Mouse (Mus musculus) urinary bladder, adult 2 months (tissue): ENCODE results near the gene Fgb. TPM values are rescaled to one million over a fixed set of nuclear protein-coding genes. Genes with fewer than 3 reads are reported as not detected.

Experiments used
- DNase-seq: peaks from one replicate; pipeline ENCODE4 v3.0.0; 2022; ENCODE audit warnings: low spot score
- polyA plus RNA-seq: library from polyadenylated mRNA; depleted of rRNA; stranded (reverse); fragments of >200 nt; gene quantifications from 2 replicates; pipeline ENCODE4 v1.2.3, GENCODE M21; 2012; rRNA removed

Gene Fgb
- polyA plus RNA-seq: 0.01 and 0.25 TPM in 2 replicates

DNA sequence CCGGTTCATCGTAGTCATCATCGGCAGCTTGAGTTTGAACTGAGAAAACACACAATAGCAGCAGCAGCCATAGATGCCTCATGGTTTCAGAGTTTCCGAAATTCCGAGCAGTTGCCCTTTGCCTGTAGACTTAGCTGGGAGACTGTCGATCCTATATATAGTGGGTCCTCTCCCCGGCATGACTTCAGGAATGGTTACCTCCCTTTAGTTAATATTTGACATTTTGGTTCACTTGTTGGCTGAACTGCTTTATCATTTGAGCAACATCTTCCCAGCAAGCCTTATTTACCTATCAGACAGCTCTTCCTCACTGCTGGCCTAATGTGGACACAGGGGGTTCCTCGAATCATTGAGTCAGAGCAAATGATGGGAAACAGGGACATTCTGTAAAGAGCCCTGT, at the start of gene Fgb:
Gene Fgb, minus strand, starts transcription at position 184 of the 400 bp plus-strand sequence.
- no peak for DNase-seq

DNA sequence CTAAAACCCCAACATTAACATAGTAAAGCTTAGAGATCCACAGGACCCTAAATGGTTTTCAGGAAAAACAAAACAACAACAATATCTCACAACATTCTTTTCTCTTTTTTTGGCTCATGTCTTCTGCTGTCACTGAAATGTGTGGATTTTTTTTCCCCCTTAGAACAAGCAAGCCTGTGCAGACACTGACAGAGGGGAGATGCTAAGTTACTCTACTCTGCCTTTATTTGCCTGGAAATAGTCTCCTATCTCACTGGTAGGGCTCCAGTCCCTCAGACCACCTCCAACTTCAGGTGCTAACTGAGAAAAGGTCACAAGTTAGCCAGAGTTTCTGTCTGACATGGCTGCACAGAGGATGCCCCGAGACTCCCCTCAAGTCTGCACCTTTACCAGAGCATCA, 49.5 kb upstream of the Fgb start:
- no peak for DNase-seq

DNA sequence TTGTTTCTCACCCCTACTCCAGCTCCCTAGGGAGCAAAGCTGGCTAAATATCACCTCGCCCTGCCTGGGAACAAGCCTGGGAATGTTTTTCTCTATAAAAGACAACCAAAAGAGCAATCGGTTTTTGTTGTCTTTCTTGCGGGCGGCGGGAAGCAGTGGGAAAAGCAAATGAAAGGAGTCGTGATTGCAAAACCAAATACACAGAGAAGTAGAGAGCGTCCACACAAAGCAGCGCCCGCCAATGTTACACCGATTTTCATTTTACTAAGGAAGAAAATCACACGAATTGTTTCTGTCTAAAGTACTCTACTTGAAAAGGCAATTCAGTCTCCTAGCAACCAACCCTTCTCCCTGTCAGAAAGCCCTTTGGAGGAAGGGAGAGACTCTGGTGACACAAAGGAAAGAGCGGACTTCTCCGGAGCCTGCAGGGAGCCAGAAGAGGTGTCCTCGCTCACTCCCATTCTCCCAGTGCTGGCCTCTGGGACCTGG, 48.9 kb upstream of the Fgb start:
- no peak for DNase-seq

DNA sequence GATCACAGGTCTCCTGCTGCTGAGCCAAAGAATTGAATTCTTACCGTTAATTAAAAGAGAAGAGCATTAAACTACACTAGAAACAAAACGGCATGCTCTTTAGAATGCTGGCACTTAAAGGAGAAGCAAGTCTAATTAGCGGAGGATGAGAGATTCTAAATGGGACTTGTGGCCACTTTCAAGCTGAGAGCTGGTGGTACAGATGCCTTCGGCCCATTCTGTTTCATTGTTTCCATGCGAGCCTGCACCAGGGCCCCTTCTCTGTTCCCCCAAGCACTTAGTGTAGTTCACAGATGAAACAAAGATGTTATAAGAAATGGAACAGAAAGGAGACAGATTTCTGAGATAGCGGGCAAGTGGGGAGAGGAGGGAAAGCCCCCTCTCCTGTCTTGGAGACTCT, 47.9 kb upstream of the Fgb start:
- no peak for DNase-seq

DNA sequence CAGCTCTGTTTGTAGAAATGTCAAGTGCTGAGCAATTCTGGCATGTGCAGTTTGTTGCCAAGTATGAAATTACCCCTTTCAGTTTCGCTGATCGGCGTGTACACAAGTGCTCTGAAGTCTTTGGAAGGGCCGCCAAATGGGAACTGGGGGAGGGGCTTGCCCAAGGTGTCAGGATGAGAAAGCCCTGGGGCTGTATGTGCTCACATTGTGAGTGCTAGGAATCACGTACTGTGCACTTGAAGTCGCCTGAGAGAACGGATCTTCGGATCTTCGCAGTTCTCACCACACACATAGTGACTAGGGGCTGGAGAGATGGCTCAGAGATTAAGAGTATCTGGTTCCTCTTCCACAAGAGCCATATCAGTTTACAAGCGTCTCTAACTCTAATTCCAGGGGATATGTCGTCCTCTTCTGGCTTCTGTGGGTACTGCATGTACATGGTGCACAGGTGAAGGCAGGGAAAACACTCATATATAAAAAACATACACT, 30.9 kb upstream of the Fgb start:
- no peak for DNase-seq

DNA sequence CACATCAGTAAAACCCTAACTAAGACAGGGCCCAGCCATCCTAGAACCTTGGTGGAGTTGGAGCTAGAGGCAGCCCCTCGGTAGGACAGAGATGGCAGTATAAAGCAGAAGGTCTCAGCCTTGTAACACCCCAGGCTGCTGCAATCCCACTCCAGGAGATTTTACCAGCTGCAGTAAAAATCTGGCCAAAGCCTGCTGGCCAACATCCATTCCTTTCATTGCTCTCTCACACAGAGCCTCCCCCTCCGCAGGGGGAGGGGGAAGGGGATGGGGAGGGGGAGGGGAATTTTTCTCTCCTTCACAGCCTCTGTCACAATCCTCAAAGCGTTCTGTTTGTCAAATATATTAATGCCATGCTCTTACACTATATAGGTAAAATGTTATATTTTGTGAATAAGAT, 26.9 kb upstream of the Fgb start:
- DNase-seq: no peak

DNA sequence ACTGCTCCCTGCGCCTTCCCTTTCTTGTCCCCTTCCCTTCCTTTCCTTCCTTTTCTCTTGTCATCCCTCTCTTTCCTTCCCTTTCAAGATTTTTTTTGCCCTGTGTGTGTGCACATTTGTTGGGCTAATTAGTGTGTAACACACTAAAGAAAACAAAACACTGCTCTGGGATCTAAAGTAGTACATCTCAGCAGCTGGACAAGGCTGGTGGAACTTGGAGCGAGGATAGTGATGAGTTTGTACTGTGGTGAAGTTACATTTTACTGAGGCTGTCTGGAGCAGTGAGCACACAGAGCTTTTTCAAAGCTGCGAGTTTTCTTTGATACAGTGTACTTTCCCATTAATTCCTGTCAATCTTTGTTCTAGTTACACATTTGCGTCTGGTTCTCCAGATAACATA, 20.6 kb upstream of the Fgb start:
- no peak for DNase-seq

DNA sequence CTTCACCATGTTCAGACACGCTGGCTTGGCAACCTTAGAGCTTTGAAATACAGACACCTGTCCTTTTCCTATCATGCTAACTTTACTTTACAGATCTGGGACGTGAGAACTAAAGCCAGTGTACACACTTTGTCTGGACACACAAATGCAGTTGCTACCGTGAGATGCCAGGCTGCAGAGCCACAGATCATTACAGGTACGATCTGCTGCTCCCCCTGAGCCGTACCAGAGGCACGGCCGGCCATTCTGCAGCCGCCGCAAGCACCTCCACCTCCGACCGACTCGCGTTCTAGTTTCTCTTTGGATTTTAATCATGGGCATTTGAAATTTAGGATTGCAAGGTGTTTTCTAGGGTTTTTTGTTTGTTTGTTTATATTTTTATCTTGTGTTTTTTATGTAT, 19.2 kb upstream of the Fgb start:
- DNase-seq: no peak

DNA sequence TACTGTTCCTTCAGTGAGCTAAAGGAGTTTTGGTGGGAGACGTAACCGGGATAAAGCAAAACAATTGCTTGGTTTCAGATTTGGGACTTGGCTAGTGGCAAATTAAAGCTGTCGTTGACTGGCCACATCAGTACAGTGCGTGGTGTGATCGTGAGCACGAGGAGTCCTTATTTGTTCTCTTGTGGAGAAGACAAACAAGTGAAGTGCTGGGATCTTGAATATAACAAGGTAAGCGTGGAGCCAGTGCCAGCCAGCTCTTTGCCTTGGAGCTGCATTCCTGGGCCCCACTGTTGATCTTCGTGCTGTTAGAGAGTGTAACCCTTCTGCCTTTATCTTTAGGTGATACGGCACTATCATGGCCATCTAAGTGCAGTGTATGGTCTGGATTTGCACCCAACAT, 18.3 kb upstream of the Fgb start:
- no peak for DNase-seq

DNA sequence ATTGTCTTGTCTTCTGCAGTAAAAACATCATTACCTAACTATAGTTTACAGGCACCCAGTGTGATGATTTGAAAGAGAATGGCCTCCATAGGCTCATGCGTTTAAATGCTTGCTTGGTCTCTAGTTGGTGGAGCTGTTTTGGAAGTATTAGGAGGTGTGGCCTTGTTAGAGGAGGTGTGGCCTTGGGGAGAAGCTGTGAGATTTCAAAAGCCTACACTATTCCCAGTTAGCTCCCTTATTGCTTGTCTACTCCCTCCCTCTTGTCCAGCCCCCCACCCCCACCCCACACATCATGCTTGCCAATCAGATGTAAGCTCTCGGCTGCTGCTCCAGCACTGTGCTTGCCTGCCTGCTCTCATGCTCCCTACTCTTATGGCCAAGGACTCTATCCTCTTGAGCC, 7.4 kb upstream of the Fgb start:
- DNase-seq: no peak

DNA sequence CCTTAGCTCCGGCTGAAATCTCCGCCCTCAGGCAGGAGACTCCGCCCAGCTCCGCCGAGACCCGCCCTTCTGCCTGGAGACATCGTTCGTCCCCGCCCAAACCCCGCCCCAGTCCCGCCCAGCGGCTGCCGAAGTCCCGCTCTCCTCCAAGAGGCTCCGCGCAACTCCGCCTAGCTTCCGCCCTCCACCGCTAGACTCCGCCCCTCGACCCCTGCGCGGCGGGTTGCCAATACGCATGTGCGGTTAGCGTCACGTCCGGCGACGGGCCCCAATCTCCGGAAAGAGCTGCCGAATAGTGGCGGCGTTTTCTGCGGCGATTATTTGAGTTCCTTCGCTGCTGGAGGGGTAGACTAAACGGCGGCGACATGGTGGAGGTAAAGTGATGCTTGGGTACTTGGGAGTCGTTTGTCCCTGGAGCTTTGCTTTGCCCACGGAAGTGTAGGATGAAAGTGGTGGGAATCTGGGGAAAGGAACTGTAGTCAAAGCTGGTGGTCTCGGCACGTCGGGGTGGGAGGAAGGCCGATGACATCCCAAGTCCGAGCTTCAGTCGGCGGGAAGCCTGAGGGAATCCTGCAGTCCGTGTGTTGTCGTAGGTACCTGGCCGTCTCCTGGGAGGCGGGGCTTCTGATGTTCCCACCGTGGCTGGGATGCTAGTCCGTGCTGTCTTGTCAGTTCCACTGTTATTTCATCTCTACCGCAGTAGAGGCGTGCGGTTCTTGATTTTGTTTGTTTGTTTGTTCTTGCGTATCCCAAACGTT, 5.8 kb upstream of the Fgb start, which contains the start of gene Plrg1:
Gene Plrg1, plus strand, starts transcription at position 242 of the 758 bp plus-strand sequence.
- DNase-seq: peak; percentile 96

DNA sequence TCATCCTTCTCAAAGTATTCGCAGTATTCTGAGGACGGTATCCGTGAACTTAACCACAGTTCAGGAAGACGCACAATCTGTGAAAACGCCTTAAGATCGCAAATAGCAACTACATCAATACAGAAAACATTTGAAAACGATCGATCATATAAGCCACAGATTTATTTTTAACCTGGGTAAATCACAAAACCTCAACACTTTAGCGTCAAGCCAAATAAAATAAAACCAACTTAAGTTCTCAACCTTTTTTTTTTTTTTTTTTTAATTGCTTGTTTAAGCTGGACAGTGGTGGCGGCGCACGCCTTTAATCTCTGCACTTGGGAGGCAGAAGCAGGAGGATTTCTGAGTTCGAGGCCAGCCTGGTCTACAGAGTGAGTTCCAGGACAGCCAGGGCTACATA, 5.1 kb upstream of the Fgb start:
- no peak for DNase-seq

DNA sequence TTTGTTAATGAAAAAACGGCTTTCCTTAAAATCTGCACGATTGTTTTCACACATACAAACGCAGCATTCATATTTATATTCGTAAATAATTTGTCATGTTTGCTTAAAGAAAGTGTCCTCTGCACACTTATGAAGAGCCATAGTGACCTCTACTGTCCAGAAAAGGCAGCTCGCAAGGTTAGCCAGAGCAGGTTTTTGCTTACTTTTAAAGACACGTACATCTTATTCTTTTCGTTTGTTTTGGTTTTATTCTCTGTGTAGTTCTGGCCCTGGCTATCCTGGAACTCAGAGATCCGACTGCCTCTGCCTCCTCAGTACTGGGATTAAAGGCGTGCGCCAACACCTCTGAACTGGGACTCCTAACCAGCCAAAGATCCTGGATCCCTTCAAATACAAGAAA, 4.1 kb upstream of the Fgb start:
- no peak for DNase-seq

DNA sequence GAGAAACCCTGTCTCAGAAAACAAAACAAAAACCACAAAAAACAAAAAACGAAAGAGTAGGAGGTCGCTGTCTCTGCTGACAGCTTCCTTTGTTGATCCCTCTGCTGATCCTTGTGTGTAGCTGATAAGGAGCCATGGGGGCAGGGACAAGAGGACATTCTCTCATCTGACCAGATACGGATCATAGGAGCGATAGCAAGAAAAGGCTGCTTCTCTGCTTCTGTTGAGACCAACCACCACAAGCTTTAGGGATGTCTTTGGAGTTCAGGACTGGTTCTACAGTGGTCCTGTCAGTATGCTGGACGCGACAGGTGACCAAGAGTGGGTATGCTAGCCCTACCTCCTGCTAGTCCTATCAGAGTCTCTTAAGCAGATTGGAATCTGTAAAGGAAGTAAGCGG, 3.5 kb upstream of the Fgb start:
- no peak for DNase-seq

DNA sequence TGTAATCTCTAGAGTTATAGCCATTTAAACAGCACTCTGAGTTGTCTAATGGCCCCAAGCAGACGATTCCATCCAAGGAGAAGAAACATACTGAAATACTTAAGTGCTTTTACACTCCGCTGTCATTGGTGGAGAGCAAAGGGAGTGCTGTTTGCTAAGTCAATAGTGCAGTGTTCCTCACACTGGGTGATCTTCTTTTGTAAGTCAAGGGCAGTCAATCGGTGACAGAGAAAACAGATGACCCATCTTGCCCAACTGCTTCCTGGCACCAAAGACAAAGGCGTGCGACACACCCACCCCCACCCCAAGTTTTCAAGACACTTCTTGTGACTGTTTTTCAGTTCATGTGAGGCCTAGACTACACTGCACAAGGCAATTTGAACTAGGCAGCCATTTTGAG, 2.4 kb upstream of the Fgb start:
- no peak for DNase-seq

DNA sequence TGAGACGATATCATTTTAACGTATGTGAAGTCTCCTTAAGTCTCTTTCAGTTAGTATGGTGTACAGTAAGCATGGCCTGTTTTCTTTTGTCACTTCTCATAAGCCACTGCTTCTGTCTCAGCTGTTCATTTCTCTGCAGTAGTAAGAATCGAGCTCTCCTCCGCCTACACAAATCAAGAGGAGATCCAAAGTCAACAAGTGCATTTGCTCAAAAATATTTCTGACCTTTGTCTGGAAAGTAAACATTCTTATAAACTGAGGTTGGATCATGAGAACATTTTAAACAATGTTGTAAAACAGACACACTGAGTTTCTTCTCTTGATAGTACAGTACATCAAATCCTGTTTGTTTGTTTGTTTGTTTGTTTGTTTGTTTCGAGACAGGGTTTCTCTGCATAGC, 998 bp upstream of the Fgb start:
- no peak for DNase-seq

DNA sequence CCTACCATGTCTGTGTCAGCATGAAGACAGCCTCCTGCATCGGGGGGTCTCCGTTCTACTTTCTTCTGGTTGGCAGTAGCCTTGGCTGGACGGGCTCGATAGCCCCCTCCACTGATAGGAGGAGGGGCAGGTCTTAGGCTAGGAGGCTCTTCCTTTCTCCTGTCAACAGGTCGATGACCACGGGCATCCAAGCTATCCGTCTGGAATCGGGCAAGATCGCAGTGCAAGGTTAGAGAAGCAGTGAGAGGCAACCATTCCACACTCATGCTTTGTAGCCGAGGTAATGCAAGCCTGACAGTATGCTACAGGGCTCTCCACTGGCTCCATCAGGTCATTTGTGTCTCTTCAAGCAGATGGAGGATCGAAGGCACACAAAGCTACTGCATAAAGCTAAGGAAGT, 3.0 kb downstream of the Fgb start:
- no peak for DNase-seq

DNA sequence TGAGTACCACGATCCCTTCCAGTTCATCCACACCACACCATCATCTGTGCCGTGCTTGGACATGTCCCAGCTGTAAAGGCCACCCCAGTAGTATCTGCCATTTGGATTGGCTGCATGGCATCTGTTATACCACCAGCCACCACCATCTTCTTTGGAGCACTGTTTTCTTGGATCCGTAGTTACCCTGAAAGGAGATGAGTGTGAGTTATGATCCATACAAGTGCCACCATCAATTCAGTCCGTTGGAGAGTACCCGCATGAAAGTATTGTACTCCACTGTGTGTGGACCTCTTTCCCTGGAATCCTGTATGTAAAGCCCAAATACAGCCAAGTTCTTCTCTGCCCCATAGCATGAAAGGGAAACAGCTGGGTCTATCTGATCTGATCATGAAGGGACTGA, 7.2 kb downstream of the Fgb start:
- DNase-seq: no peak

DNA sequence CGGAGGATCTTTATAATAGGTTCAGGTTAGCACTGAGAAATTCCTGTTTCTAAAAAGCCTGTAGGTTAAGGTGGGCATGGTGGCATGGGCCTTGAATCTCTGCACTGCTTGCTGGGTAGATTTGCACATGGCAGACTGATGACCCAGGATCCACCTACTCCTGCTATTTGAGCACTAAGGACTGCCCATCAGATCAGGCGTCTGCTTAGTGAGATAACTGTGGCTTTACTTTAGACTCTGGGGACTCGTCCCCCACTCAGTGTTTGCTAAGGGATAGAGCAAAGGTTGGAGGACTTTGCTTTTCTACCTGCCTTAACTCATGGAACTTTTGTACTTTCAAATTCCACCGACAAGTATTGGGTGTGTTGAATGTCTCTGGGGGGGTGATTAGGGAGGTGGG, 10.0 kb downstream of the Fgb start:
- no peak for DNase-seq

DNA sequence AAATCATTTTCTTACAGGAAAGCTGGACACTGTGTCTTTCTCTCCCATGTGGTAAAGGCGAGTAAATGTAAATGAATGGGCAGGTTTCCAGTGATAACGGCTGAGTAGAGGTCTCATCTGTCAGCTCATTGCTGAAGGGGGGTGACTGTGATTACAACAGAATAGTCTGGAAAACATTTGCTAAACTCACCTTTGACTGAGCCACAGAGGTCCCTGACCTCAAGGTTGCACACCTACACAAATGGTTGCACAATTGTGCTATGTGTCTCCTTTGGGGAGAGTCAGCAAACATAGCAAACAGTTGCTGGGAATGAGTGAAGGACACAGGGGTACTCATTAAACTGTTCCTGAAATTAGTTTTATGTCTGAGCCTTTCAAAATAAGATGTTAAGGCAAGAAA, 10.8 kb downstream of the Fgb start:
- no peak for DNase-seq

DNA sequence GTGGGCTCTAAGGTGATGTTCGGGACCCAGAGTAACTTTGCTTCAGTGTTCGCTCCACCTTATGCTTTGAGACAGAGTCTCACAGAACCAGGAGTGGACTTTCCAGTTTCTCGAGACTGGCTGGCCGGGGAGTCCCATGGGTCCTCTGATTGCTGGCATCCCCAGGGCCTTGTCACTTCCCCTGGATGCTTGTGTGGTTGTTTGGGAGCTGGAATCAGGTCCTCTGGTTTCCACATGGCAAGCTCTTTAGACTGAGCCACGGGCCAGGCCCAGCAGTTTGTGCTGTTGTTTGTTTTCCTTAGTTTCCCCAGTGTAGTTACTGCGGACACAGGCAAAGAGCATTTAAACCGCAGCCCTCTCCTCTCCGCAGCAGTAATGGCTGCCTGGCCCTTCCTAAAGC, 15.9 kb downstream of the Fgb start:
- DNase-seq: no peak

DNA sequence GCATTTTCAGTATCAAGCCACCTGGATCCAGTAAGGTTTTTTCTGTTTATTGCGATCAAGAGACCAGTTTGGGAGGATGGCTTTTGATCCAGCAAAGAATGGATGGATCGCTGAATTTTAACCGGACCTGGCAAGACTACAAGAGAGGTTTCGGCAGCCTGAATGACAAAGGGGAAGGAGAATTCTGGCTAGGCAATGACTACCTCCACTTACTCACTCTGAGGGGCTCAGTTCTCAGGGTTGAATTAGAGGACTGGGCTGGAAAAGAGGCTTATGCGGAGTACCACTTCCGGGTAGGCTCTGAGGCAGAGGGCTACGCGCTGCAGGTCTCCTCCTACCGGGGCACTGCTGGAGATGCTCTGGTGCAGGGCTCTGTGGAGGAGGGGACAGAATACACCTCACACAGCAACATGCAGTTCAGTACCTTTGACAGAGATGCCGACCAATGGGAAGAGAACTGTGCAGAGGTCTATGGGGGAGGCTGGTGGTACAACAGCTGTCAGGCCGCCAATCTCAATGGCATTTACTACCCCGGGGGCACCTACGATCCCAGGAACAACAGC, 16.8 kb downstream of the Fgb start:
- DNase-seq: no peak

DNA sequence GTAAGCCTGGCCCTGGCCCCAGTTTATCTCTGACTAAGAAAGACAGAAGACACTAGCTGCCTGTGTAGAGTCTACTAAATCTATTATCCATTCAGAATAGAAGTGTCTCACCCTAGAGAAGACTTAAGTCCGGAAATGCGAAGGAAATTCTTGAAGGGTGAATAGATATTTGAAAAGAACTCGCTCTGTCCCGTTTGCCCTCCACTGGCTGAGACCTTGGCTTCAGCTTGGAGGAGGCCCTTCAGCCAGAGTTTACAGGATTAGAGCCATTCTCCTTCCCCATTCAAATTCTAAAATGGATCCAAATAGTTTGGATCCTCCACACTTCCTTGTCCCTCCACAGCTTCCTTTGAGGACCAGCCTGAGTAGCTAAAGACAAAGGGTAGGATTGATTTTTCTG, 19.3 kb downstream of the Fgb start:
- DNase-seq: no peak
